Comparison of ENCODE assay signal across 35 mouse cellular contexts in genomic region chr13:22189313-22189712, GRCm38 (mm10). TPM values are rescaled to one million over a fixed set of nuclear protein-coding genes. Genes with fewer than 3 reads are reported as not detected.
DNase-seq lines count a peak whose midpoint lies in the region; ATAC-seq and TF ChIP-seq lines count a peak whose summit lies in the region.
"Had no signal": no experiment of that assay in that cellular context is flagged by ENCODE, and none has a peak within 500 bp of the region (broad histone marks: within the 10 kb centered on the region; RNA-seq: fewer than 3 reads in every experiment).

No protein-coding gene starts in this region.

- WGBS in heart, adult 2 months: 74% methylated on average over 2 of the region's 2 CpGs
- WGBS in liver, postnatal 0 days (ENCODE audit: insufficient replicate concordance): 58% methylated on average over 2 of the region's 2 CpGs
- WGBS in liver, embryonic 11.5 days: 81% methylated on average over 2 of the region's 2 CpGs
- 30% methylated on average over 2 of the region's 2 CpGs for WGBS in intestine, embryonic 15.5 days
- 27% methylated on average over 2 of the region's 2 CpGs for WGBS in stomach, embryonic 16.5 days

- no peaks in the 10 kb centered on the region for H3K36me3 ChIP-seq in heart, adult 2 months (ENCODE audit: control insufficient read depth, insufficient read depth, low read length)
- H3K36me3 ChIP-seq in liver, postnatal 0 days (replicated peaks; ENCODE audit: insufficient read depth, low read length): no peaks in the 10 kb centered on the region
- H3K36me3 ChIP-seq in liver, embryonic 11.5 days (ENCODE audit: control insufficient read depth, insufficient read depth, low read length): no peaks in the 10 kb centered on the region
- H3K36me3 ChIP-seq in intestine, embryonic 15.5 days: no peaks in the 10 kb centered on the region
- no peaks in the 10 kb centered on the region for H3K36me3 ChIP-seq in stomach, embryonic 16.5 days (ENCODE audit: control insufficient read depth, insufficient read depth, low read length)
- H3K36me3 ChIP-seq: embryonic facial prominence, embryonic 10.5 days; embryonic facial prominence, embryonic 13.5 days; forebrain, embryonic 12.5 days; forebrain, embryonic 15.5 days; heart, embryonic 10.5 days; heart, embryonic 13.5 days had no signal

- intact Hi-C loops in heart, adult 2 months (cut with DNase I): no loop called here

- no peaks in the 10 kb centered on the region for H3K9me3 ChIP-seq in liver, postnatal 0 days (ENCODE audit: low read length)
- no peaks in the 10 kb centered on the region for H3K9me3 ChIP-seq in liver, embryonic 11.5 days (ENCODE audit: control insufficient read depth, low read length)
- no peaks in the 10 kb centered on the region for H3K9me3 ChIP-seq in intestine, embryonic 15.5 days
- H3K9me3 ChIP-seq in stomach, embryonic 16.5 days (replicated peaks; ENCODE audit: control insufficient read depth, low read length): no peaks in the 10 kb centered on the region
- H3K9me3 ChIP-seq: embryonic facial prominence, embryonic 10.5 days; embryonic facial prominence, embryonic 13.5 days; forebrain, embryonic 12.5 days; forebrain, embryonic 15.5 days; heart, embryonic 10.5 days; heart, embryonic 13.5 days had no signal

- no peaks in the 10 kb centered on the region for H3K27me3 ChIP-seq in heart, adult 2 months (ENCODE audit: control insufficient read depth, insufficient read depth, low read length)
- no peaks in the 10 kb centered on the region for H3K27me3 ChIP-seq in liver, postnatal 0 days (ENCODE audit: insufficient read depth, low read length)
- H3K27me3 ChIP-seq in liver, embryonic 11.5 days (replicated peaks; ENCODE audit: control insufficient read depth, insufficient read depth, low read length): no peaks in the 10 kb centered on the region
- no peaks in the 10 kb centered on the region for H3K27me3 ChIP-seq in intestine, embryonic 15.5 days (replicated peaks)
- no peaks in the 10 kb centered on the region for H3K27me3 ChIP-seq in stomach, embryonic 16.5 days (ENCODE audit: control insufficient read depth, insufficient read depth, low read length)
- H3K27me3 ChIP-seq: embryonic facial prominence, embryonic 13.5 days; forebrain, embryonic 12.5 days; forebrain, embryonic 15.5 days; heart, embryonic 13.5 days had no signal

- H3K79me2 ChIP-seq in heart, adult 2 months (replicated peaks; ENCODE audit: control insufficient read depth, insufficient read depth, low read length): no peaks in the 10 kb centered on the region

- H3K9ac ChIP-seq in heart, adult 2 months (ENCODE audit: low read depth, low read length): no peak overlapping the region
- no peak overlapping the region for H3K9ac ChIP-seq in liver, postnatal 0 days (replicated peaks)
- H3K9ac ChIP-seq in liver, embryonic 11.5 days (ENCODE audit: low read depth, low read length): no peak overlapping the region
- H3K9ac ChIP-seq in intestine, embryonic 15.5 days: no peak overlapping the region
- no peak overlapping the region for H3K9ac ChIP-seq in stomach, embryonic 16.5 days (ENCODE audit: low read length)
- H3K9ac ChIP-seq: embryonic facial prominence, embryonic 13.5 days; forebrain, embryonic 12.5 days; forebrain, embryonic 15.5 days; heart, embryonic 13.5 days; hindbrain, embryonic 14.5 days had no signal

- DNase-seq in heart, adult 11 months: peak; percentile 9
- DNase-seq in heart, adult 2 months: no peak
- no peak for DNase-seq in liver, postnatal 0 days
- DNase-seq in liver, embryonic 11.5 days (ENCODE audit: low spot score): no peak
- DNase-seq in gastrocnemius, postnatal 4 days (ENCODE audit: low spot score in 2 of 2): no peak
- DNase-seq in MN1 (ENCODE audit: low spot score): no peak
- DNase-seq: adrenal gland, adult 2 months; adrenal gland, postnatal 14 days; cerebellum, adult 11 months; cerebellum, adult 2 months; cerebellum, adult 9-11 months; cerebellum, postnatal 36 days; embryo, embryonic 11 days; gastrocnemius, postnatal 36 days; heart, adult 18-20 months; heart, postnatal 14 days; heart, postnatal 4 days had no signal

- H3K27ac ChIP-seq in heart, adult 2 months: no peak overlapping the region
- no peak overlapping the region for H3K27ac ChIP-seq in liver, postnatal 0 days (ENCODE audit: low read depth)
- no peak overlapping the region for H3K27ac ChIP-seq in liver, embryonic 11.5 days (ENCODE audit: low read depth, low read length)
- H3K27ac ChIP-seq in intestine, embryonic 15.5 days: no peak overlapping the region
- H3K27ac ChIP-seq in stomach, embryonic 16.5 days (ENCODE audit: low read length): no peak overlapping the region
- H3K27ac ChIP-seq: embryonic facial prominence, embryonic 10.5 days; embryonic facial prominence, embryonic 13.5 days; forebrain, embryonic 12.5 days; forebrain, embryonic 15.5 days; heart, embryonic 10.5 days; heart, embryonic 13.5 days; hindbrain, embryonic 14.5 days; hindbrain, postnatal 0 days had no signal

- ATAC-seq in liver, postnatal 0 days: peak; percentile 61; the same call in 1 of the 2 replicates
- no peak for ATAC-seq in liver, embryonic 11.5 days (replicated peaks; ENCODE audit: low FRiP score)
- peak; percentile 77 for ATAC-seq in intestine, embryonic 15.5 days
- ATAC-seq in stomach, embryonic 16.5 days (ENCODE audit: insufficient read depth, low FRiP score): peak; percentile 47; the same call in 1 of the 2 replicates
- ATAC-seq: forebrain, embryonic 15.5 days; hindbrain, postnatal 0 days; Patski had no signal

- no peak overlapping the region for H3K4me2 ChIP-seq in liver, postnatal 0 days (ENCODE audit: low read depth, low read length)
- no peak overlapping the region for H3K4me2 ChIP-seq in liver, embryonic 11.5 days
- no peak overlapping the region for H3K4me2 ChIP-seq in intestine, embryonic 15.5 days (replicated peaks)
- H3K4me2 ChIP-seq in stomach, embryonic 16.5 days (ENCODE audit: low read depth, low read length): no peak overlapping the region
- H3K4me2 ChIP-seq: embryonic facial prominence, embryonic 13.5 days; forebrain, embryonic 12.5 days; forebrain, embryonic 15.5 days; heart, embryonic 13.5 days; hindbrain, embryonic 14.5 days had no signal

- TF ChIP-seq CTCF in heart, adult 2 months (IDR thresholded peaks at IDR 0.05): no peak
- no peak for TF ChIP-seq CTCF in liver, postnatal 0 days (IDR thresholded peaks at IDR 0.05; ENCODE audit: low read depth)

- TF ChIP-seq EP300 in heart, adult 2 months (IDR thresholded peaks at IDR 0.05; ENCODE audit: insufficient read depth, low read depth, low read length): no peak
- TF ChIP-seq EP300 in liver, postnatal 0 days (IDR thresholded peaks at IDR 0.05; ENCODE audit: low read depth): no peak

- H3K4me3 ChIP-seq in heart, adult 2 months: no peak overlapping the region
- no peak overlapping the region for H3K4me3 ChIP-seq in liver, postnatal 0 days (ENCODE audit: low read depth, low read length)
- no peak overlapping the region for H3K4me3 ChIP-seq in liver, embryonic 11.5 days (ENCODE audit: low read depth, low read length)
- H3K4me3 ChIP-seq in intestine, embryonic 15.5 days (replicated peaks): no peak overlapping the region
- no peak overlapping the region for H3K4me3 ChIP-seq in stomach, embryonic 16.5 days (replicated peaks; ENCODE audit: low read length)
- H3K4me3 ChIP-seq: embryonic facial prominence, embryonic 10.5 days; embryonic facial prominence, embryonic 13.5 days; erythroblast, embryonic 14.5 days; forebrain, embryonic 12.5 days; forebrain, embryonic 15.5 days; heart, embryonic 10.5 days; heart, embryonic 13.5 days had no signal

- H3K4me1 ChIP-seq in heart, adult 2 months (ENCODE audit: control insufficient read depth, insufficient read depth, low read length): no peaks in the 10 kb centered on the region
- no peaks in the 10 kb centered on the region for H3K4me1 ChIP-seq in liver, postnatal 0 days (ENCODE audit: insufficient read depth)
- no peaks in the 10 kb centered on the region for H3K4me1 ChIP-seq in liver, embryonic 11.5 days (replicated peaks; ENCODE audit: control insufficient read depth, insufficient read depth, low read length)
- H3K4me1 ChIP-seq in intestine, embryonic 15.5 days (replicated peaks): no peaks in the 10 kb centered on the region
- H3K4me1 ChIP-seq in stomach, embryonic 16.5 days (ENCODE audit: control insufficient read depth, insufficient read depth, low read length): no peaks in the 10 kb centered on the region
- H3K4me1 ChIP-seq: embryonic facial prominence, embryonic 10.5 days; embryonic facial prominence, embryonic 13.5 days; forebrain, embryonic 12.5 days; forebrain, embryonic 15.5 days; heart, embryonic 10.5 days; heart, embryonic 13.5 days had no signal

- TF ChIP-seq POLR2A in heart, adult 2 months (IDR thresholded peaks at IDR 0.05; ENCODE audit: insufficient read depth, low read depth, low read length): no peak

RNA-seq across cellular contexts. Expression of gene Vmn1r192, which starts 1.6 kb away (rescaled TPM):
- total RNA-seq in heart, adult 2 months (2021): not detected
- polyA plus RNA-seq in heart, adult 2 months (2012; rRNA removed): not detected in 2 replicates
- polyA plus RNA-seq in liver, postnatal 0 days (2015; fragmentation: Nextera tagmentation; extraction: Ambion mirVana): not detected in 2 replicates
- polyA plus RNA-seq in liver, embryonic 11.5 days (2014; fragmentation: Nextera tagmentation; extraction: Ambion mirVana): not detected in 2 replicates
- polyA plus RNA-seq in intestine, embryonic 15.5 days (2015; fragmentation: Nextera tagmentation; extraction: Ambion mirVana): not detected in 2 replicates
- not detected in 2 replicates for polyA plus RNA-seq in stomach, embryonic 16.5 days (2015; fragmentation: Nextera tagmentation; extraction: Ambion mirVana)
- not detected for total RNA-seq in gastrocnemius, postnatal 4 days (2021)
- total RNA-seq: adrenal gland, adult 2 months; adrenal gland, postnatal 14 days; adrenal gland, postnatal 4 days; ES-E14; gastrocnemius, adult 8-10 months; gastrocnemius, postnatal 36 days; heart, adult 18-20 months; heart, postnatal 14 days; heart, postnatal 4 days; hindbrain, postnatal 0 days had no signal
- polyA plus RNA-seq: adrenal gland, adult 2 months; cerebellum, adult 2 months; cortical plate, adult 2 months; embryonic facial prominence, embryonic 10.5 days; embryonic facial prominence, embryonic 13.5 days; erythroblast, embryonic 14.5 days; forebrain, embryonic 12.5 days; forebrain, embryonic 15.5 days; heart, embryonic 10.5 days; heart, embryonic 13.5 days; heart, embryonic 16.5 days; hindbrain, embryonic 11.5 days; hindbrain, embryonic 14.5 days; hindbrain, postnatal 0 days; Patski had no signal

RNA-seq across cellular contexts. Expression of gene Vmn1r191, which starts 5.5 kb away (rescaled TPM):
- total RNA-seq in heart, adult 2 months (2021): not detected
- not detected in 2 replicates for polyA plus RNA-seq in heart, adult 2 months (2012; rRNA removed)
- polyA plus RNA-seq in liver, postnatal 0 days (2015; fragmentation: Nextera tagmentation; extraction: Ambion mirVana): not detected in 2 replicates
- not detected in 2 replicates for polyA plus RNA-seq in liver, embryonic 11.5 days (2014; fragmentation: Nextera tagmentation; extraction: Ambion mirVana)
- polyA plus RNA-seq in intestine, embryonic 15.5 days (2015; fragmentation: Nextera tagmentation; extraction: Ambion mirVana): not detected in 2 replicates
- polyA plus RNA-seq in stomach, embryonic 16.5 days (2015; fragmentation: Nextera tagmentation; extraction: Ambion mirVana): not detected in 2 replicates
- total RNA-seq in gastrocnemius, postnatal 4 days (2021): not detected
- total RNA-seq: adrenal gland, adult 2 months; adrenal gland, postnatal 14 days; adrenal gland, postnatal 4 days; ES-E14; gastrocnemius, adult 8-10 months; gastrocnemius, postnatal 36 days; heart, adult 18-20 months; heart, postnatal 14 days; heart, postnatal 4 days; hindbrain, postnatal 0 days had no signal
- polyA plus RNA-seq: adrenal gland, adult 2 months; cerebellum, adult 2 months; cortical plate, adult 2 months; embryonic facial prominence, embryonic 10.5 days; embryonic facial prominence, embryonic 13.5 days; erythroblast, embryonic 14.5 days; forebrain, embryonic 12.5 days; forebrain, embryonic 15.5 days; heart, embryonic 10.5 days; heart, embryonic 13.5 days; heart, embryonic 16.5 days; hindbrain, embryonic 11.5 days; hindbrain, embryonic 14.5 days; hindbrain, postnatal 0 days; Patski had no signal

RNA-seq across cellular contexts. Expression of gene Vmn1r193, which starts 33.6 kb away (rescaled TPM):
- total RNA-seq in heart, adult 2 months (2021): not detected
- polyA plus RNA-seq in heart, adult 2 months (2012; rRNA removed): not detected in 2 replicates
- not detected in 2 replicates for polyA plus RNA-seq in liver, postnatal 0 days (2015; fragmentation: Nextera tagmentation; extraction: Ambion mirVana)
- not detected in 2 replicates for polyA plus RNA-seq in liver, embryonic 11.5 days (2014; fragmentation: Nextera tagmentation; extraction: Ambion mirVana)
- not detected in 2 replicates for polyA plus RNA-seq in intestine, embryonic 15.5 days (2015; fragmentation: Nextera tagmentation; extraction: Ambion mirVana)
- polyA plus RNA-seq in stomach, embryonic 16.5 days (2015; fragmentation: Nextera tagmentation; extraction: Ambion mirVana): not detected in 2 replicates
- total RNA-seq in gastrocnemius, postnatal 4 days (2021): not detected
- total RNA-seq: adrenal gland, adult 2 months; adrenal gland, postnatal 14 days; adrenal gland, postnatal 4 days; ES-E14; gastrocnemius, adult 8-10 months; gastrocnemius, postnatal 36 days; heart, adult 18-20 months; heart, postnatal 14 days; heart, postnatal 4 days; hindbrain, postnatal 0 days had no signal
- polyA plus RNA-seq: adrenal gland, adult 2 months; cerebellum, adult 2 months; cortical plate, adult 2 months; embryonic facial prominence, embryonic 10.5 days; embryonic facial prominence, embryonic 13.5 days; forebrain, embryonic 12.5 days; forebrain, embryonic 15.5 days; heart, embryonic 10.5 days; heart, embryonic 13.5 days; heart, embryonic 16.5 days; hindbrain, embryonic 11.5 days; hindbrain, embryonic 14.5 days; hindbrain, postnatal 0 days; Patski had no signal

RNA-seq across cellular contexts. Expression of gene Vmn1r194, which starts 54.7 kb away (rescaled TPM):
- total RNA-seq in heart, adult 2 months (2021): not detected
- not detected in 2 replicates for polyA plus RNA-seq in heart, adult 2 months (2012; rRNA removed)
- polyA plus RNA-seq in liver, postnatal 0 days (2015; fragmentation: Nextera tagmentation; extraction: Ambion mirVana): not detected in 2 replicates
- polyA plus RNA-seq in liver, embryonic 11.5 days (2014; fragmentation: Nextera tagmentation; extraction: Ambion mirVana): not detected in 2 replicates
- not detected in 2 replicates for polyA plus RNA-seq in intestine, embryonic 15.5 days (2015; fragmentation: Nextera tagmentation; extraction: Ambion mirVana)
- not detected in 2 replicates for polyA plus RNA-seq in stomach, embryonic 16.5 days (2015; fragmentation: Nextera tagmentation; extraction: Ambion mirVana)
- total RNA-seq in gastrocnemius, postnatal 4 days (2021): not detected
- total RNA-seq: adrenal gland, adult 2 months; adrenal gland, postnatal 14 days; adrenal gland, postnatal 4 days; ES-E14; gastrocnemius, adult 8-10 months; gastrocnemius, postnatal 36 days; heart, adult 18-20 months; heart, postnatal 14 days; heart, postnatal 4 days; hindbrain, postnatal 0 days had no signal
- polyA plus RNA-seq: adrenal gland, adult 2 months; cerebellum, adult 2 months; cortical plate, adult 2 months; embryonic facial prominence, embryonic 10.5 days; embryonic facial prominence, embryonic 13.5 days; erythroblast, embryonic 14.5 days; forebrain, embryonic 12.5 days; forebrain, embryonic 15.5 days; heart, embryonic 10.5 days; heart, embryonic 13.5 days; heart, embryonic 16.5 days; hindbrain, embryonic 11.5 days; hindbrain, embryonic 14.5 days; hindbrain, postnatal 0 days; Patski had no signal
